Mouse (Mus musculus): ENCODE measurements around the gene H2-DMb1. TPM values are rescaled to one million over a fixed set of nuclear protein-coding genes. Genes with fewer than 3 reads are reported as not detected.

The H2-DMb1 gene
- 322 and 426 TPM in 2 replicates for polyA plus RNA-seq (2012; rRNA removed)

DNA sequence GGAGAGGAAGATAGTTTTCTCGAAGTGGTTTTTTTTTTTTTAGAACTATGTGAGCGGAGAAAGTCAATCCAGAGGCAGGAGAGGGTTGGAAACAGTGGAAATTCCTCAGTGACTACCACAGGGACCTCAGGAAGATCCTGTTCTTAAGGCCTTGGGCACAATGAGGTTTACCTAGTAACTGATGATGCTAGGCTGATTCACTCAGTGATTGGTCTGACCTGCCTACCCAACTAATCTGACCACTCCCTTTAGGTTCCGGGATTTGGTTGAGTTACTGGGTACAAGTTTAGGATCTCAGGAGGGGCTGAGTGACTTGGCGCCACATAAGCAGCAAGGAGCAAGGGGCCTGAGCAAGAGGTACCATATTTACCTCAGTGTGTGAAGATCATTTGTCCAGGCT is at the start of gene H2-DMb1:
TSS of gene H2-DMb1 (plus strand) at position 150 of the 400 bp plus-strand sequence.
- peak; percentile 72 to 86 for DNase-seq (ENCODE audit: low read depth in 1 of 2, low spot score in 2 of 2)
- no peaks in the 10 kb centered on the region for H3K27me3 ChIP-seq (ENCODE audit: control insufficient read depth, insufficient read depth, low read length)
- TF ChIP-seq CTCF (IDR thresholded peaks at IDR 0.05; ENCODE audit: extremely low read depth, insufficient read depth, insufficient read length, insufficient replicate concordance) (no peak), POLR2A (IDR thresholded peaks at IDR 0.05; ENCODE audit: low read depth, low read length) (no peak)
- 30% methylated on average over 4 of the region's 4 CpGs for WGBS
- peak within 1 kb of the TSS; percentile 88 for H3K27ac ChIP-seq (ENCODE audit: insufficient read depth, low read length)
- peak within 1 kb of the TSS; percentile 51; the same call in 1 of the 2 replicates for H3K4me3 ChIP-seq (ENCODE audit: extremely low read depth, insufficient read depth, insufficient read length)
- peaks cover 28% of the 10 kb centered on the region for H3K36me3 ChIP-seq (ENCODE audit: control insufficient read depth, insufficient read depth, low read length)
- H3K4me1 ChIP-seq (ENCODE audit: control insufficient read depth, insufficient read depth, insufficient read length), result peaks cover 14% of the 10 kb centered on the region; the same call in 1 of the 2 replicates

DNA sequence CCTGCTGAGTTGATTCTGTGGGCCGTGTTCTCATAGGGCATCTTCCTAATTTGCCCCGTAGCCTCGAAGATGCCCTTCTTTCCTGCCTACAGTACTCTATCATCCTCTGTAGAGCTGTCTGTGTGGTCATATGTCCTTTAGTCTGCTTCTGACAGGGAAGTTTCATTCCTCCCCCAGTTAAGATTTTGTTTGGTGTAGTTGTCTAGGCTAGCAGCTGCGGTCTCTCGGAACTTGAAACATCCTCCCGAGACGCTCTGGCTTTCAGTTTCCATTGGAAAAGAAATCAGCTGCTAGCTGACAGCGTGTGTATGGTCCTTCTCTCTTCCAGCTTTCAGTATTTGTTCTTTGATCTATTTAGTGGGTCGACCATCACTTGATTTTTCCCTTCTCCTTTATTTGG is 48.1 kb upstream of the H2-DMb1 start:
- peaks cover 16% of the 10 kb centered on the region; the same call in 1 of the 2 replicates for H3K4me1 ChIP-seq (ENCODE audit: control insufficient read depth, insufficient read depth, insufficient read length)
- TF ChIP-seq POLR2A (IDR thresholded peaks at IDR 0.05; ENCODE audit: low read depth, low read length) (no peak), CTCF (IDR thresholded peaks at IDR 0.05; ENCODE audit: extremely low read depth, insufficient read depth, insufficient read length, insufficient replicate concordance) (no peak)
- no peaks in the 10 kb centered on the region for H3K27me3 ChIP-seq (ENCODE audit: control insufficient read depth, insufficient read depth, low read length)
- no peak overlapping the region for H3K4me3 ChIP-seq (ENCODE audit: extremely low read depth, insufficient read depth, insufficient read length)
- 68% methylated on average over 9 of the region's 9 CpGs for WGBS
- H3K36me3 ChIP-seq (ENCODE audit: control insufficient read depth, insufficient read depth, low read length), result no peaks in the 10 kb centered on the region
- DNase-seq (ENCODE audit: low read depth in 1 of 2, low spot score in 2 of 2), result no peak
- no peak overlapping the region for H3K27ac ChIP-seq (ENCODE audit: insufficient read depth, low read length)

DNA sequence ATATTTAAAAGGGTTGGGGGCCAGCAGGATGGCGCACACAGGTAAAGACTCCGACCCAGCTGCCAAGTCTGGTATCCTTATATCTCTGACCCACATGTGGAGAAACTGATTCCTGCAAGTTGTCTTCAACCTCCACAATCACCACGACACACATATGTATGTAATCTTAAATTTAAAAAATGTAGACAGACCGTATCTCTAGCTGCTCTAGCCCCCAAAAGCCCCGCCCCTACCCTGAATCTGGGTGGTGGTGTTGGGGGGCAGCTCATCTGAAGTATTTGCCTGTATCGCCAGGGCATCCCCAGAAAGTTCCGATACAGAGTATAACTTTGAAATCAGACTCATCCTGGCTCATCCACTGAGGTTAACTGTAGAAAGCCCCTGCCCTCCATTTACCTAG is 46.3 kb upstream of the H2-DMb1 start:
- no peak for DNase-seq (ENCODE audit: low read depth in 1 of 2, low spot score in 2 of 2)
- Histone ChIP-seq H3K36me3 (ENCODE audit: control insufficient read depth, insufficient read depth, low read length) (peaks cover 8% of the 10 kb centered on the region), H3K27ac (ENCODE audit: insufficient read depth, low read length) (no peak overlapping the region), H3K27me3 (ENCODE audit: control insufficient read depth, insufficient read depth, low read length) (no peaks in the 10 kb centered on the region), H3K4me3 (ENCODE audit: extremely low read depth, insufficient read depth, insufficient read length) (no peak overlapping the region), H3K4me1 (ENCODE audit: control insufficient read depth, insufficient read depth, insufficient read length) (peaks cover 12% of the 10 kb centered on the region; the same call in 1 of the 2 replicates)
- 91% methylated on average over 7 of the region's 7 CpGs for whole genome bisulfite sequencing
- TF ChIP-seq CTCF (IDR thresholded peaks at IDR 0.05; ENCODE audit: extremely low read depth, insufficient read depth, insufficient read length, insufficient replicate concordance), result no peak
- TF ChIP-seq POLR2A (IDR thresholded peaks at IDR 0.05; ENCODE audit: low read depth, low read length), result no peak

DNA sequence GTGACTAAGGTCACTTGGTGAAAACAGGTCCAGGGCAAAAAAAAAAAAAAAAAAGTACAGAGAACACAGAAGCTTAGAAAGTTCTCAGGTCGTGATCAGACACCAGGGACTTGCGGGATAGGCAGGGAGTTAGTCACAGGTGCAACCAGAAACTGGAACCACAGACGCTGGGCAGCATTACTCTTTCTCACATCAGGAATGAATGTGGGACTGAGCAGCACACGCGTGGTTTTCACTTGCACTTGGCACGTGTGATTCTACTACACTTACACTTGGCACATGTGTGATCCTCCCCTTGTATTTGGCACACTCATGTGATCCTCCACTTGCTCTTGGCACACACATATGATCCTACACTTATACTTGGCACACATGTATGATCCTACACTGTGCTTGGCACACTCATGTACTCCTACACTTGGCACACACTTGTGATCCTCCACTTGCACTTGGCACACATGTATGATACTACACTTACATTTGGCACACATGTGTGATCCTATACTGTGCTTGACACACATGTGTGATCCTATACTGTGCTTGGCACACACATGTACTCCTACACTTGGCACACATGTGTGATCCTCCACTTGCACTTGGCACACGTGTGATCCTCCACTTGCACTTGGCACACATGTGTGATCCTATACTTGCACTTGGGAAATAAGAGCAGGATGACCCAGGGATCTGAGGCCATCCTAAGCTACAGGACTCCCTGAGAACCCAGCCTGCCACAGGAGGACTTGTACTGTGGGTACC is 45.6 kb upstream of the H2-DMb1 start:
- DNase-seq (ENCODE audit: low read depth in 1 of 2, low spot score in 2 of 2), result no peak
- TF ChIP-seq CTCF (IDR thresholded peaks at IDR 0.05; ENCODE audit: extremely low read depth, insufficient read depth, insufficient read length, insufficient replicate concordance) (no peak), POLR2A (IDR thresholded peaks at IDR 0.05; ENCODE audit: low read depth, low read length) (no peak)
- Histone ChIP-seq H3K36me3 (ENCODE audit: control insufficient read depth, insufficient read depth, low read length) (peaks cover 15% of the 10 kb centered on the region), H3K4me3 (ENCODE audit: extremely low read depth, insufficient read depth, insufficient read length) (no peak overlapping the region), H3K4me1 (ENCODE audit: control insufficient read depth, insufficient read depth, insufficient read length) (peaks cover 9% of the 10 kb centered on the region; the same call in 1 of the 2 replicates), H3K27me3 (ENCODE audit: control insufficient read depth, insufficient read depth, low read length) (no peaks in the 10 kb centered on the region), H3K27ac (ENCODE audit: insufficient read depth, low read length) (no peak overlapping the region)
- 72% methylated on average over 7 of the region's 7 CpGs for WGBS

- WGBS, result 93% methylated on average over 6 of the region's 6 CpGs
- TF ChIP-seq POLR2A (IDR thresholded peaks at IDR 0.05; ENCODE audit: low read depth, low read length) (no peak), CTCF (IDR thresholded peaks at IDR 0.05; ENCODE audit: extremely low read depth, insufficient read depth, insufficient read length, insufficient replicate concordance) (no peak)
- DNase-seq (ENCODE audit: low read depth in 1 of 2, low spot score in 2 of 2), result no peak
- H3K27me3 ChIP-seq (ENCODE audit: control insufficient read depth, insufficient read depth, low read length), result no peaks in the 10 kb centered on the region
- H3K4me1 ChIP-seq (ENCODE audit: control insufficient read depth, insufficient read depth, insufficient read length), result peaks cover 6% of the 10 kb centered on the region; the same call in 1 of the 2 replicates
- no peak overlapping the region for H3K4me3 ChIP-seq (ENCODE audit: extremely low read depth, insufficient read depth, insufficient read length)
- no peak overlapping the region for H3K27ac ChIP-seq (ENCODE audit: insufficient read depth, low read length)
- H3K36me3 ChIP-seq (ENCODE audit: control insufficient read depth, insufficient read depth, low read length), result peaks cover 27% of the 10 kb centered on the region
Measured at GRCm38 (mm10) chr17:34108460-34108859, 44.4 kb upstream of the H2-DMb1 start.

- peaks cover 3% of the 10 kb centered on the region; the same call in 1 of the 2 replicates for H3K4me1 ChIP-seq (ENCODE audit: control insufficient read depth, insufficient read depth, insufficient read length)
- peaks cover 35% of the 10 kb centered on the region for H3K36me3 ChIP-seq (ENCODE audit: control insufficient read depth, insufficient read depth, low read length)
- H3K4me3 ChIP-seq (ENCODE audit: extremely low read depth, insufficient read depth, insufficient read length), result no peak overlapping the region
- TF ChIP-seq POLR2A (IDR thresholded peaks at IDR 0.05; ENCODE audit: low read depth, low read length) (no peak), CTCF (IDR thresholded peaks at IDR 0.05; ENCODE audit: extremely low read depth, insufficient read depth, insufficient read length, insufficient replicate concordance) (no peak)
- no peak overlapping the region for H3K27ac ChIP-seq (ENCODE audit: insufficient read depth, low read length)
- WGBS, result 77% methylated on average over 14 of the region's 14 CpGs
- H3K27me3 ChIP-seq (ENCODE audit: control insufficient read depth, insufficient read depth, low read length), result no peaks in the 10 kb centered on the region
- DNase-seq (ENCODE audit: low read depth in 1 of 2, low spot score in 2 of 2), result no peak
Measured at GRCm38 (mm10) chr17:34109038-34109805, 43.6 kb upstream of the H2-DMb1 start.
